Mouse (Mus musculus) heart, embryonic 15.5 days (tissue): ENCODE measurements around the gene Tmem230. TPM values are rescaled to one million over a fixed set of nuclear protein-coding genes. Genes with fewer than 3 reads are reported as not detected.

ENCODE experiments used
- ATAC-seq: fragments of 200-750 bp; cut with Nextera tagmentation; replicated peaks from 2 replicates; pipeline ENCODE4 v1.8.0; 2017; ENCODE audit warnings: low read depth, moderate TSS enrichment; ENCODE audit not compliant: insufficient number of reproducible peaks, insufficient read depth, low FRiP score
- H3K27ac ChIP-seq: fragments of 300-500 bp; sonication (generic); 2 replicates; pipeline ENCODE4 v1.5.1; 2015; ENCODE audit warnings: mild to moderate bottlenecking, inconsistent platforms
- H3K27me3 ChIP-seq: fragments of 300-500 bp; sonication (generic); 2 replicates; pipeline ENCODE4 v1.6.1; 2015; ENCODE audit warnings: inconsistent platforms
- H3K36me3 ChIP-seq: fragments of 300-500 bp; sonication (generic); 2 replicates; pipeline ENCODE4 v1.6.1; 2015; ENCODE audit warnings: mild to moderate bottlenecking, inconsistent platforms
- H3K4me1 ChIP-seq: fragments of 300-500 bp; sonication (generic); replicated peaks from 2 replicates; pipeline ENCODE4 v1.6.1; 2015; ENCODE audit warnings: inconsistent platforms
- H3K4me2 ChIP-seq: fragments of 300-500 bp; sonication (generic); 2 replicates; pipeline ENCODE4 v1.6.1; 2015; ENCODE audit warnings: inconsistent platforms, mild to moderate bottlenecking, moderate library complexity
- H3K4me3 ChIP-seq: fragments of 300-500 bp; sonication (generic); 2 replicates; pipeline ENCODE4 v1.5.1; 2015; ENCODE audit warnings: mild to moderate bottlenecking, inconsistent platforms
- H3K9ac ChIP-seq: fragments of 300-500 bp; sonication (generic); 2 replicates; pipeline ENCODE4 v1.6.1; 2015; ENCODE audit warnings: mild to moderate bottlenecking, inconsistent platforms
- H3K9me3 ChIP-seq: fragments of 300-500 bp; sonication (generic); replicated peaks from 2 replicates; pipeline ENCODE4 v1.6.1; 2016; ENCODE audit warnings: inconsistent platforms
- WGBS: fragments of 180-500 bp; shearing (Covaris S2); methylation state at CpG from one replicate; pipeline ENCODE4 v1.1.7; 2015; ENCODE audit warnings: mixed read lengths; 5-methylcytosine and 5-hydroxymethylcytosine counted together
- polyA plus RNA-seq: library from polyadenylated mRNA; unstranded; fragments of >200 nt; fragmentation: Nextera tagmentation; extraction: Ambion mirVana; gene quantifications from 2 replicates; pipeline ENCODE4 v1.2.1, GENCODE M21; 2015

Tmem230 gene
- polyA plus RNA-seq, 1 experiment from 2014 or later = 40.2 TPM

- ATAC-seq = no peak
- 90% methylated on average over 5 of the region's 5 CpGs for WGBS
Observed at GRCm38 (mm10) chr2:132211995-132212656, 35.5 kb downstream of the Tmem230 start.

DNA sequence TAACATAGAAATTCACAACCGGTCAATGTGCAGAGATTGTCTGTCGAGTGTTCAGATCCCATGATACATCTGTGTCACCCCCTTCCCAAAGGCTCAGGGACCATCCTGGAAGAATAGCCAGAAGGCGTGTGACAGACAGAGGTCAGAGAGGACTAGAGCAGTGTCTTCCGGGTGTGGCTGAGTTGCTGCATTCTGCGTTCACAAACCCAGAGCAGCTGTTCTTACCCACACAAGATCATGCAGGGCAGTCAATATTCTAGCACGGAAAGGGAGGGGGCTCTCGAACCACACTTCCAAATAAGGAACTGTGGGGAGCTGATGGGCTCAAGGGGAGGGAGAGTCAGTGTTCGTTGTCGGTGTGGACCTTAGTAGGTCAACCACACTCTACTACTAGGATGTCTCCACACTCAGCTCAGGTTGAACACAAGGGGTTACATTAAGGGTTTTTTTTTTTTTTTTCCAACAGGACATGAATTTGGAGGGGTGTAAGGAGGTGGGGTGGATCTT lies 36.7 kb downstream of the Tmem230 start:
- Histone ChIP-seq H3K4me1 (0 out of 2 replicates have a peak, but pooled peaks cover 4% of the 10 kb centered on the region), H3K27me3 (no peaks in the 10 kb centered on the region), H3K9ac (no peak overlapping the region), H3K4me3 (no peak overlapping the region), H3K27ac (no peak overlapping the region), H3K4me2 (no peak overlapping the region), H3K36me3 (no peaks in the 10 kb centered on the region), H3K9me3 (no peaks in the 10 kb centered on the region)
- WGBS = 78% methylated on average over 9 of the region's 9 CpGs
- ATAC-seq = no peak

More at GRCm38 (mm10) chr2:132211995-132212656, 35.5 kb downstream of the Tmem230 start:
- Histone ChIP-seq H3K9ac (no peak overlapping the region), H3K4me2 (no peak overlapping the region), H3K27me3 (no peaks in the 10 kb centered on the region), H3K27ac (no peak overlapping the region), H3K9me3 (no peaks in the 10 kb centered on the region), H3K36me3 (no peaks in the 10 kb centered on the region), H3K4me1 (no peaks in the 10 kb centered on the region), H3K4me3 (no peak overlapping the region)

DNA sequence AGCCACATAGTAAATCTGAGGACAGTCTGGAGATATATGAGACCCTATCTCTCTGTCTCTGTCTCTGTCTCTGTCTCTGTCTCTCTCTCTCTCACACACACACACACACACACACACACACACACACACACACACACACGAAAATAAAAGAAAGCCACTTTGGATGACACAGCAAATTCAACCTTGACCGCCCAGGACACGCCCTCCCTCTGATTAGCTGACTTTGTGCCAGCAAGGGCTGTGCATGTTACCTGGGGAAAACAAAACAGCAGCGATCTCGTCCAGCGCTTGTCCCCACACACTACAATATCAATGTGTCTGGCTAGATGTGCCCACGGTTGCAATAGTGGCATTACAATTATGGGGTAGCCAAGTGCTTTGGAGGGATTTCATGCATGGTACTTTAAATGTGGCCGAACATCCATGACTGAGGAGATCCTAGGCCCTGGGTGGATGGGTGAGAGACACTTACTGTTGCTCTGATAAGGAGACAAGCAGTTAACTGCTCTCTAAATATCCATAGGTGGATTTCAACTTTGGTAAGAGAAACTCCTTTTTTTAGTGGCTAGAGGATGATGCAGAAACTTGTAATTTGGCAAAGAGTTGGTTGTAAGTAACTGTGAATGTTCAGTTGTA lies 39.2 kb downstream of the Tmem230 start:
- H3K9me3 ChIP-seq = no peaks in the 10 kb centered on the region
- H3K27me3 ChIP-seq = no peaks in the 10 kb centered on the region
- H3K36me3 ChIP-seq = no peaks in the 10 kb centered on the region
- no peak for ATAC-seq
- H3K4me2 ChIP-seq = no peak overlapping the region
- H3K4me3 ChIP-seq = no peak overlapping the region
- WGBS = 82% methylated on average over 8 of the region's 8 CpGs
- no peak overlapping the region for H3K27ac ChIP-seq
- no peak overlapping the region for H3K9ac ChIP-seq
- 0 out of 2 replicates have a peak, but pooled peaks cover 4% of the 10 kb centered on the region for H3K4me1 ChIP-seq

DNA sequence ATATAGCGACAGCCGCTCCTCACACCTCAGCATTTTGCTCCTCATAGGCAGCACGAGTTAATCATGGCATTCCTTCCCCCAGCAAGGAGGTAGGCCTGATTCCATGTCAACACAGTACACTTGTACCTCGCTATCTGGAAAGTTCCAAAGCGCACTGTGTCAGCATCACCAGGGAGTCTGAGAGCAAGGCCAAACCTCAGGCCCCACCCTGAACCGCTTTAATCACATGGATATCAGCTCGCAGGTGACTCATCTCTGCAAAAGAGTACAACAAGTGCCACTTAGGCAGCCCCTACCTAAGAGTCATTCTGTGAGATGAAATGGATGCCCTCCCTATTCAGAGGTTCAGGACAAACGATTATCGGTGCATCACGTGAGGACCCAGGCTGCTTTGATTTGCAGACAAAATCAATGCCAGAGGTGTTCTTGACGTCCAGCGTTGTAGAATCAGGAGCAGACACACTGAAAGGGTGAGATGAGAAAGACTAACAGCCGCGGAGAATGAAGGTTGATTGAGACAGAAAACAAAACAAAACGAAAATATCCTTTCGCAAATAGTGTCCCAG lies 41.2 kb downstream of the Tmem230 start:
- Histone ChIP-seq H3K4me2 (no peak overlapping the region), H3K36me3 (no peaks in the 10 kb centered on the region), H3K4me3 (no peak overlapping the region), H3K27ac (no peak overlapping the region), H3K9me3 (no peaks in the 10 kb centered on the region), H3K4me1 (0 out of 2 replicates have a peak, but pooled peaks cover 4% of the 10 kb centered on the region), H3K9ac (no peak overlapping the region), H3K27me3 (no peaks in the 10 kb centered on the region)
- no peak for ATAC-seq
- WGBS = 64% methylated on average over 16 of the region's 16 CpGs

- no peaks in the 10 kb centered on the region for H3K9me3 ChIP-seq
- no peak overlapping the region for H3K4me3 ChIP-seq
- no peaks in the 10 kb centered on the region for H3K27me3 ChIP-seq
- 77% methylated on average over 4 of the region's 4 CpGs for WGBS
- H3K27ac ChIP-seq = no peak overlapping the region
- no peak overlapping the region for H3K4me2 ChIP-seq
- ATAC-seq = no peak
- no peaks in the 10 kb centered on the region for H3K36me3 ChIP-seq
- H3K9ac ChIP-seq = no peak overlapping the region
- 0 out of 2 replicates have a peak, but pooled peaks cover 4% of the 10 kb centered on the region for H3K4me1 ChIP-seq
Observed at GRCm38 (mm10) chr2:132205549-132205948, 42.1 kb downstream of the Tmem230 start.

DNA sequence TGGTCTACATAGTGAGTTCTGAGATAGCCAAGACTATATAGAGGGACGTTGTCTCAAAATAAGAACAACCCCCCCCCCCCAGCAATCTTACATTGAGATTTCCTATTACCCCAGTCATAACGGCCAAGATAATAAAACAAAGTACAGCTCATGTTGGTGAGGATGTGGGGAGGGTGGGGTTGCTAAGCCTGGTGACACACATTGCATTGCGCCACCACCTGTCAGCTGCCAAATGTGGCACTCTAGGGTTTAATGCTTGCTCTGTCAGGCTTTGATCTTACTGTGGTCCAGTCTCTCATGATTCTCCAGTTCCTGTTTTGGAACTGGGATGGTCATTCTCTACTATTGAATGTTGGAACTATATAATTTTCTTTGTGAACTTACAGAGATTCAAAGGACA lies 43.8 kb downstream of the Tmem230 start:
- ATAC-seq = no peak
- WGBS = 67% methylated on average over 3 of the region's 3 CpGs

GRCm38 (mm10) chr2:132203186-132203585 lies 44.4 kb downstream of the Tmem230 start:
- ATAC-seq = no peak
- Histone ChIP-seq H3K4me1 (0 out of 2 replicates have a peak, but pooled peaks cover 4% of the 10 kb centered on the region), H3K27me3 (no peaks in the 10 kb centered on the region), H3K4me2 (no peak overlapping the region), H3K27ac (no peak overlapping the region), H3K9ac (no peak overlapping the region), H3K9me3 (no peaks in the 10 kb centered on the region), H3K4me3 (no peak overlapping the region), H3K36me3 (no peaks in the 10 kb centered on the region)
- 70% methylated on average over 3 of the region's 3 CpGs for WGBS

More for the DNA sequence above, 43.8 kb downstream of the Tmem230 start:
- Histone ChIP-seq H3K9me3 (no peaks in the 10 kb centered on the region), H3K27ac (no peak overlapping the region), H3K36me3 (no peaks in the 10 kb centered on the region), H3K4me3 (no peak overlapping the region), H3K4me2 (no peak overlapping the region), H3K9ac (no peak overlapping the region), H3K4me1 (0 out of 2 replicates have a peak, but pooled peaks cover 4% of the 10 kb centered on the region), H3K27me3 (no peaks in the 10 kb centered on the region)

DNA sequence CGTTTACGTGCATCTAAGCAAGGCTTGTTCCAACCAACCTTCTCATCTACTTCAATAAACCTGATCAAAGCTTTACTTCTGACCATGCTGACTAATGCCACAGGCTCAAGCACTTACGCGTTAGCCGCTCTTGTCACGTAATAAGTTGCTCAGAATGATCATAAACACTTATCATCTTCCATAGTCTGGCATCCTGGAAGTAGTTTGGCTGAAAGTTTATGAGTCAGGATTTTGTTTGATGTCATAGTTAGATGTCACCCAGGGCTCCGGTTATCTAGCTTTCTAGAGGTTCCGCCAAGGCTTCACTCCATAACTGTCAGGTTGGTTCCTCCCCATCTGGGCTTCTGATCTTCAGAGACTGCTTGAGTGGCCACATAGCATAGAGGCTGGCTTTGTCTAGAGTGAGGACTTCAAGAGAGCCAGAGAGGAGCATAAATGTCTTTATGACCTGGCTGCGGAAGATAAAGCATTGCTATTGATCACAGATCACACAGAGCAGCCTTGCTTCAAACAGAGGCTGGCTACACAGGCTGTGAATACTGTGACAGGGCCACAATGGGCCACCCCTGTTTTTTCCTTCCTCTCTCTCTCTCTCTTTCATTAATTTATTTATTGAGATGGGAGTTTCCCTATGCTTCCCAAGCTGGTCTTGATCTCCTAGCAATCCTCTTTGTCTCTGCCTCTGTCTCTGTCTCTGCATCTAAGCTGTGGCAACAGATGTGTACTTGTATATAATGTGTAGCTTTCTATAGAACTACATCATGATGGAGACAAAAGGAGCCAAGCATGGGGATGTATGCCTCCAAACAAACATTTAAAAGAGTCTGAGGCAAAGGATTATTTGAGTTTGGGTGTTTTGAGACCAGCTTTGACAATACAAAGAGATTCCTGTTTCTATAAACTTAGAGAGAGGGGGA lies 49.3 kb downstream of the Tmem230 start:
- H3K27me3 ChIP-seq = no peaks in the 10 kb centered on the region
- H3K36me3 ChIP-seq = no peaks in the 10 kb centered on the region
- H3K9me3 ChIP-seq = no peaks in the 10 kb centered on the region
- no peak overlapping the region for H3K9ac ChIP-seq
- H3K4me2 ChIP-seq = no peak overlapping the region
- WGBS = 77% methylated on average over 9 of the region's 9 CpGs
- H3K4me3 ChIP-seq = no peak overlapping the region
- no peak for ATAC-seq
- no peak overlapping the region for H3K27ac ChIP-seq
- no peaks in the 10 kb centered on the region for H3K4me1 ChIP-seq

- H3K27ac ChIP-seq = no peak overlapping the region
- H3K36me3 ChIP-seq = no peaks in the 10 kb centered on the region
- no peak overlapping the region for H3K4me3 ChIP-seq
- H3K4me1 ChIP-seq = no peaks in the 10 kb centered on the region
- no peak overlapping the region for H3K4me2 ChIP-seq
- ATAC-seq = no peak
- H3K27me3 ChIP-seq = no peaks in the 10 kb centered on the region
- WGBS = 82% methylated on average over 2 of the region's 2 CpGs
- no peak overlapping the region for H3K9ac ChIP-seq
- no peaks in the 10 kb centered on the region for H3K9me3 ChIP-seq
Observed at GRCm38 (mm10) chr2:132195602-132196001, 52.0 kb downstream of the Tmem230 start.

DNA sequence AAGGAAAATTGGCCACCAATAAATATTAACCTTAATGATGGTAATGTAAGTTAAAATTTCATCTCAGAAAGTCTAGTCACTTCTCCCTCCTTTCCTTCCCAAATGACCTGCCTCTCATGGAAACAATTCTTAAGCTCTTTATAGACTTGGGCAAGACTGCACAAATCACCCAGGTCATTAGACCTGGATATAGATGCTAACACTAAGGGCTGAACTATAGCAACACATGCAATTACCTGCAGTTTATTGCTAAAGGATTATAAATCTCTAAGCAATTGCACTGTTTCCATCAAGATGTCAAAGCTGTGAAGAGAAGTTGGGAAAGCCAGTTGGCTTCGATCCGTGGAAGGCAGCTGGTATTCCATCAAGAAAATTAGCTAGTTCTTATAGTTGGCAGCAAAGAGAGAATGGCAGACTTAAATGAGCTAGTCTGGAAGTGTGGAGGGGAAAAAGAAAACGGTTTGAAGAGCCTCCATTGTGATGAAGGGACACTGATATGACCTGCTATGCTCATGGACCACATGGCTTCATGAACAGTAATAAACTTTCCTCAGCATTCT lies 56.9 kb downstream of the Tmem230 start:
- Histone ChIP-seq H3K27me3 (no peaks in the 10 kb centered on the region), H3K9ac (no peak overlapping the region), H3K4me3 (no peak overlapping the region), H3K9me3 (no peaks in the 10 kb centered on the region), H3K27ac (no peak overlapping the region), H3K4me2 (no peak overlapping the region), H3K36me3 (no peaks in the 10 kb centered on the region), H3K4me1 (no peaks in the 10 kb centered on the region)
- no peak for ATAC-seq
- 76% methylated on average over 3 of the region's 3 CpGs for WGBS
